Mouse (Mus musculus): ENCODE data around the gene Zfp629.

- no peak for TF ChIP-seq CTCF (IDR thresholded peaks at IDR 0.05; ENCODE audit: control insufficient read depth, insufficient read depth, insufficient read length)
- TF ChIP-seq MYOD1 (IDR thresholded peaks at IDR 0.05; ENCODE audit: control insufficient read depth, insufficient read length, low read depth) = no peak
- TF ChIP-seq USF1 (IDR thresholded peaks at IDR 0.05; ENCODE audit: low read depth) = no peak
- no peak for TF ChIP-seq MAX (IDR thresholded peaks at IDR 0.05)
- no peak for TF ChIP-seq FOSL1 (IDR thresholded peaks at IDR 0.05; ENCODE audit: insufficient read depth, low read length, poor library complexity, severe bottlenecking)
Observed at GRCm38 (mm10) chr7:127601735-127602134, 13.9 kb downstream of the Zfp629 start.

Data from C2C12 (cell line).